Mouse (Mus musculus) mouse embryonic stem cell (cell line): ENCODE data around the gene Slc6a5.

ENCODE experiments used
- in situ Hi-C, 2 experiments: fragments of 300-500 bp; cut with MboI; formaldehyde crosslinking; loops; 1 replicate in 1 of 2; 3 replicates in 1 of 2; pipeline ENCODE4 v1.14.3; 2019 to 2020; ENCODE audit warnings: low sequenced_read_pairs in 2 of 2, low pct_unique_long_range_greater_than_20kb in 1 of 2, mixed read lengths in 1 of 2; ENCODE audit not compliant: unreplicated experiment in 1 of 2

Gene Slc6a5

DNA sequence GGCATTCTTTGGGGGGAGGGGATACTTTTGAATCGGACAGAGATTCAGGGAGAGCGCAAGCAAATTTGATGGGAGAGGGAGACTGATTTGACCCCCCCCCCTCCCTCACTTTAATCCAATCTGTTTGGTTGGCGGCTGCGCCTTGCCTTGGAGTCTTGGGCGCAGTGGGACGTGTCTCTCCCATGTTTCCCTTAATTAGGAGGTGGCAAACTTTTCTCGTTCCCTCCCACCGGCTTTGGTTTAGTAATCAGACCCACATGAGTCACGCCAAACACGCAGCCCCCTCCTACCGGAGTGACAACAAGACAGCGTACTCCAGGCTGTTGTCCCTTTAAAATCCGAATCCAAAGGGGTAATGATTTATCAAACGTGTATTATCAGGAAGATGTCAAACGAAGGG is at the start of gene Slc6a5:
Slc6a5 (plus strand) TSS at position 297 of the 400 bp plus-strand sequence.
- in situ Hi-C loops = loop anchor here (10.0 to 25.0 kb wide), 2 partner anchors 65 to 298 kb away; partner anchors contain the start of gene Nell1 (in 1 of the 2)

GRCm38 (mm10) chr7:49861196-49861595 is 48.8 kb upstream of the Slc6a5 start:
- in situ Hi-C loops = loop anchor here in 1 of 2 experiments (10.0 kb wide), 1 partner anchor 64 kb away; no protein-coding TSS in a partner anchor

GRCm38 (mm10) chr7:49863753-49864152 is 46.2 kb upstream of the Slc6a5 start:
- in situ Hi-C loops = loop anchor here in 1 of 2 experiments (10.0 kb wide), 1 partner anchor 61 kb away; no protein-coding TSS in a partner anchor

DNA sequence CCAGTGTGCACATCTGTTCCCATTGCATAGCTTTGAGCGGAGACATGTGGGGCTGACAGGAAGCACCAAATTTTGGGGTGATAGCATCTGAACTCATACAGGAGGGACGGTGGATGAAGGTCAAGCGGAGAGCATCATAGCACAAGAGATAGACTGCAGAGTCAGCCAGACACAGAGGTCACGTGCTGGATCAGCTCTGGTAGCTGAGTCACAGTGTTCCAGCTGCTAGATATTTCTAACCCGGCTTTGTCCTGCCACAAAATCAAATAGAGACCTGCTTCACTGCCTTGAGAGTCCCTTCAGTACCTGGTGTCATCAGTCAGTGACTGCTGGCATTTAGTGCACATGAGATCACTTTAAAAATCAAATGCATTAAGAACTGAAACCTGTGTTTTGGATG is 40.3 kb upstream of the Slc6a5 start:
- in situ Hi-C loops = loop anchor here in 1 of 2 experiments (10.0 kb wide), 1 partner anchor 55 kb away; no protein-coding TSS in a partner anchor

GRCm38 (mm10) chr7:49870276-49870675 is 39.7 kb upstream of the Slc6a5 start:
- in situ Hi-C loops = no loop called here

GRCm38 (mm10) chr7:49877307-49877706 is 32.6 kb upstream of the Slc6a5 start:
- in situ Hi-C loops = no loop called here

GRCm38 (mm10) chr7:49879051-49879450 is 30.9 kb upstream of the Slc6a5 start:
- in situ Hi-C loops = no loop called here

GRCm38 (mm10) chr7:49879998-49880707 is 29.8 kb upstream of the Slc6a5 start:
- in situ Hi-C loops = no loop called here

DNA sequence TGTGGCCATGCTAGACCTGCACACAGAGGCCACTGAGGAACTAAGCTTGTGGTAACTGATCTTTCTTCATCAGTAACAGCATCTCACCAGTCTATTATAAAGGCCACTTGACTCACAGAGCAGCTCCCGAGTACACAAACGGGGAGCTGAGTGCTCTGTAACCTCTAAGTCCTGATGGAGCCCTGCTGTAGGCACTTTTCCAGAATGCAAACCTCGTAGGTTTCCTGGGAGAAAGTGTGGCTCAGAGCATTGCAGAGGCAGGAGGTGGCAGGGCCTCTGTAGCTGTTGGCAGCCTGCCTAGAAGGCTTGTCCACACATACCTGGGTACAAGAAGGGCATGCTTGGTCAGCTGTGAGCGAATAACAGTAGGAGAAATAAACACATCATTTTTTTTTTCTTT is 27.7 kb upstream of the Slc6a5 start:
- in situ Hi-C loops = no loop called here

GRCm38 (mm10) chr7:49882694-49883389 is 27.1 kb upstream of the Slc6a5 start:
- in situ Hi-C loops = no loop called here

- in situ Hi-C loops = no loop called here
Observed at GRCm38 (mm10) chr7:49887776-49888390, 22.1 kb upstream of the Slc6a5 start.

DNA sequence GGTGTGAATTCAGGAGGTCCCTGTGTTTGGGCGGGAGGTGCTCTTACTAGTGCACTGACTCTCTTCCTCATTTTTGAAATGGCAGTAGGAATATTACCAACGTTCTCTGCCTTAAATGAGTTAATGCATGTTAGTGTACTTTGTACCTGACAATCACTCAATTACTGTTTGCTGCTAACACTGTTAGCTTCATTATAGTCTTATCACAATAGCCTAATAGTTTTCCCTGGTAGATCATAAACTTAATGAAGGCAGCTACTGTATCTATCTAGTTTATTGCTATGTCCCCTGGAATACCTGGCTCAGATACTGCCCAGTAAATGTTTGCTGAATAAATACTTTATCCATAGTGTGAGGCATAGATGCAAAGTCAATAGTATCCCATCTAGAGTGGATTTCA is 15.2 kb upstream of the Slc6a5 start:
- in situ Hi-C loops = no loop called here

- in situ Hi-C loops = no loop called here
Observed at GRCm38 (mm10) chr7:49895296-49895695, 14.7 kb upstream of the Slc6a5 start.

DNA sequence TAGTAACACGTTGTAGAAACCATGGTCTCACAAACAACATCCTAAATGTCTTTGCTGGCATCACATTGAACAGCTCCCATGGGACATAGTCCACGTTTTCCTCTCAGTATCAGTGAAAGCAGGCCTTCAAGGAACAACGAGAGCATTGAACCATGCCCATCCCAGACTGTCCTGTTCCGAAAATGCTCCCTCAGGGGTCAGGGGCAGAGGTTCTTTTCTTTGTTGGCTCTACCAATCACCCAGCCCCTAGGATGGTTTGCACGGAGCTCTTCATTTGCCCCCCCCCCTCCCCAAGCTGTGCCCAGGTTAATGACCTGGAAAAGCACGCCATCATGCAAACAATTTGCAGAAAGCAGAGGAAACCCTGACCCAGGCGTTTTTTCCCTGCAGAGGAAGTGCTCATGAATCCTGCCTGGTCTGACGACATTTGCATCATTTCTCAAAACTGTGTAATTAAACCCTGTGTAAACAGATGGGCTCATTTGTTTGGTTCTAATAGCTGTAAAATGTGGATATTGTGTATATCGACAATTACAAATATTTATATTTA is 7.9 kb upstream of the Slc6a5 start:
- in situ Hi-C loops = loop anchor here (25.0 kb wide), 1 partner anchor 290 kb away; no protein-coding TSS in a partner anchor

GRCm38 (mm10) chr7:49907191-49908171 is 2.5 kb upstream of the Slc6a5 start:
- in situ Hi-C loops = loop anchor here (25.0 kb wide), 1 partner anchor 295 kb away; no protein-coding TSS in a partner anchor

- in situ Hi-C loops = loop anchor here (25.0 kb wide), 1 partner anchor 296 kb away; no protein-coding TSS in a partner anchor
Observed at GRCm38 (mm10) chr7:49908181-49908855, 1.6 kb upstream of the Slc6a5 start.

DNA sequence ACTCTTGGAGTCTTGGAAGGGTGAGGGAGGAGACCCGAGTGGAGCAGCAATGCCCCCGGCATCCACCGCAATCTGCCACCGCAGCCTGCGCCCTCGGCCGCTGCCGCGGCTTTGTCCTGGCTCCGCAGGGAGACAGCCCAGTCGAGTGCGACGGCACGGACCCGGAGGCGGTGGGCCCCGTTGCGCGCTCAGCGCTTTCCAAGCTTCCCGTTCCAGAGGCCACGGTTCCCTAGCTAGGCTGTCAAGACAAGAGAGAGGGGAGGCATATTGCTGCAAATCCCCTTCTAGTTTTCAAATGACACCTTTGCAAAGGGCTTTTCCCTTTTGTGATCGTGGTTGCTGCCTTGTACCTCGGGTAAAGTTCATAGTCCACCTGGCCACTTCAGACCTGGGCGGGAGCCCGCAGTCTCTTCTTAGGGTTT is 945 bp upstream of the Slc6a5 start:
- in situ Hi-C loops = loop anchor here (25.0 kb wide), 1 partner anchor 297 kb away; no protein-coding TSS in a partner anchor
